Mouse (Mus musculus) Muller cell, postnatal 12 days (primary cell): ENCODE measurements around the gene Npc1l1.

Experiments
- DNase-seq: peaks from one replicate; pipeline ENCODE4 v3.0.0-alpha.2; 2015; ENCODE audit errors: inconsistent ontology term

Npc1l1 gene

DNA sequence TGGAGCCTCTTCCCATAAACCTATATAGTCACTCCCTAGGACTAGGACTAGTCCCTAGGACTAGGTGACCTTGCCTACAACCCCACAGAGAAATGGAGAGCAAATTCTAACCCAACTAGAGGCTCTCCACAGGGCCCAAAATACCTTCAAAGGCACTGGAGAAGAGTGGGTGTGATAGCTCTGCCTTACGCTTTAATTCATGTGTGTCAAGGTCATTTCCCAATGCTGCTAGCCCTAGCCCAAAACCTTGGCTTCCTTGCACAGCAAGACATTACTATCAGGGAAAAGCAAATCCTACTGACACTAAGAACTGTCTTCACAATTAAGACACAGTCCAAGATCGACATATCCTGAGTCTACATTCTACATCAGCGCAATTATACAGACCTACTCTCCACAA lies 66.9 kb downstream of the Npc1l1 start:
- no peak for DNase-seq

DNA sequence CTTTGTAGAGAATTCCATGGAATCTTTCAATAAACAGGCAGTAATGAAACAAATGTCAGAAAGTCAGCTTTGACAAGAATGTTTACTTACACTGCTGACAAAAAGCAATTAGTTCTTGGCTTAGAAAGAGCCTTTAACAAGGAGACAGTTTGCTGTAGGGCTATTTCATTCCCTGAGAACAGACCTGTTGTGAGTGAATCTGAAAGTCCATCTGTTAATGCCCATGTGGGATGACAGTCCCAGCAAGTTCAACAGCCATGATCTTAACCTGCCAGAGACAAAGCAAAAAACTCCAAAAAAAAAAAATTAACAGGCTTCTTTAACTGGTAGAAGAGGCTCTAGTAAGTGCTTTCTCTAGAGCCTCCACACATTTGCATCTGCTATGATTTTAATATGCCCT lies 68.4 kb downstream of the Npc1l1 start:
- no peak for DNase-seq
